Mouse (Mus musculus) left cerebral cortex, postnatal 14 days (tissue): ENCODE measurements around the gene Gtf3c6. TPM values are rescaled to one million over a fixed set of nuclear protein-coding genes. Genes with fewer than 3 reads are reported as not detected.

ENCODE experiments used
- total RNA-seq, 2 experiments: library from RNA; stranded (reverse); gene quantifications; 2 replicates each; pipeline ENCODE4 v1.2.3; 2021

The Gtf3c6 gene
- total RNA-seq, 2 experiments from 2014 or later: 19.2 to 21.3 TPM

Other genes with a start within 250 kb of the Gtf3c6 start
- under 1 TPM in 1 of 2 experiments, not detected in 1; 0.80 TPM for gene Mfsd4b1, start 232.8 kb downstream of the Gtf3c6 start, total RNA-seq
- gene Slc16a10, start 115.8 kb downstream of the Gtf3c6 start, total RNA-seq: 1 to 10 TPM; 2.7 to 3.9 TPM
- gene Rpf2, start 11.1 kb downstream of the Gtf3c6 start, total RNA-seq: 10 to 100 TPM; 20.4 to 25.6 TPM
- gene Amd1, start 44.1 kb upstream of the Gtf3c6 start, total RNA-seq: 10 to 100 TPM; 60.2 to 61.9 TPM
- 10 to 100 TPM; 43.0 to 43.1 TPM for gene Cdk19, start 81.5 kb upstream of the Gtf3c6 start, total RNA-seq